Mouse (Mus musculus) E14TG2a.4 (cell line): ENCODE measurements around the gene Fubp1.

Experiments used
- H3K27me3 ChIP-seq: 2 replicates; pipeline ENCODE4 v1.6.1; 2014; ENCODE audit warnings: low read length, control low read depth; ENCODE audit not compliant: insufficient read depth
- H3K36me3 ChIP-seq: 2 replicates; pipeline ENCODE4 v1.6.1; 2014; ENCODE audit warnings: low read length, control low read depth; ENCODE audit not compliant: insufficient read depth
- H3K4me1 ChIP-seq: replicated peaks from 2 replicates; pipeline ENCODE4 v1.6.1; 2014; ENCODE audit warnings: low read depth, low read length, control low read depth
- H3K4me3 ChIP-seq: replicated peaks from 2 replicates; pipeline ENCODE4 v1.5.1; 2014; ENCODE audit warnings: mild to moderate bottlenecking, low read length
- H3K9me3 ChIP-seq: 2 replicates; pipeline ENCODE4 v1.6.1; 2014; ENCODE audit warnings: low read length, control low read depth
- CTCF ChIP-seq: conservative IDR thresholded peaks from 2 replicates; pipeline ENCODE4 v1.5.1; 2014; ENCODE audit warnings: low read length
- NANOG ChIP-seq: IDR thresholded peaks from 2 replicates; pipeline ENCODE4 v1.6.1; 2014; ENCODE audit warnings: borderline replicate concordance, low read length, mixed read lengths
- POU5F1 ChIP-seq: IDR thresholded peaks from 2 replicates; pipeline ENCODE4 v1.6.1; 2014; ENCODE audit warnings: low read length, borderline replicate concordance

Fubp1 gene

DNA sequence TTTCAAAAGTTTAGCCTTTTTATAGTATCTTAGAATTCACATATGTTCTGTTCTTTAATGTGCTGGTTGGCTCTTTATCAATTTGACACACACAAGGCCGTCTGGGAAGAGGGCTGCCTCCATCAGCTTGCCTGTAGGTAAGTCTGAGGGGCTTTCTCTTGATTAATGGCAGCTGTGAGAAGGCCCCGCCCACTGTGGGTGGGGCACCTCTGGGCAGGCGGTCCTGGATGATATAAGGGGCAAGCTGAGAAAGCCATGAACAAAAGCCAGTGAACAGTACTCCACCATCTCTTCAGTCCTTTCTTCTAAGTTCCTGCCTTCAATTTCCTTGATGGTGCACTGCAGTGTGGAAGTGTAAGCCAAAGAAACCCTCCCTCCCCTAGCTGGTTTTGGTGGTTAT is 71.9 kb downstream of the Fubp1 start:
- Histone ChIP-seq H3K27me3 (no peaks in the 10 kb centered on the region), H3K4me1 (0 out of 2 replicates have a peak, but pooled peaks cover 2% of the 10 kb centered on the region), H3K9me3 (no peaks in the 10 kb centered on the region), H3K36me3 (peaks cover 67% of the 10 kb centered on the region), H3K4me3 (no peak overlapping the region)
- TF ChIP-seq POU5F1 (no peak), CTCF (no peak)

DNA sequence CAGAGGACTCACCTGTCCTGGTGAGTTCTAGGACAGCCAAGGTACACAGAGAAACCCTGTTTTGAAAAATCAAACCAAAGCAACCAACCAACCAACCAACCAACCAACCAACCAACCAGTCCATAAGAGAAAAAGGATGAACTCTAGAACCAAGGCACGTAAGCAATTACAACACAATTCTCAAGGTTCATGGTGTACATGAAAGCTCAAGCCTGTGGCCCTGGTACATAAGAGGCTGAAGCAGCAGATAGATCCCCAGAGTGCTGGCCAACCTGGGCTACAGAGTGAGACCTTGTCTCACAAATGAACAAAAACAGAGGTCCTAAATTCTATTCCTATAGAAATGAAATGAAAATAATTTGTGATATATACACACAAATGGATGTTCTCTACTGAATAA is 74.1 kb downstream of the Fubp1 start:
- H3K36me3 ChIP-seq: peaks cover 78% of the 10 kb centered on the region
- H3K4me3 ChIP-seq: no peak overlapping the region
- H3K27me3 ChIP-seq: no peaks in the 10 kb centered on the region
- H3K9me3 ChIP-seq: no peaks in the 10 kb centered on the region
- H3K4me1 ChIP-seq: peaks cover 11% of the 10 kb centered on the region; the same call in 1 of the 2 replicates
- no peak for TF ChIP-seq POU5F1
- TF ChIP-seq NANOG: no peak
- no peak for TF ChIP-seq CTCF

DNA sequence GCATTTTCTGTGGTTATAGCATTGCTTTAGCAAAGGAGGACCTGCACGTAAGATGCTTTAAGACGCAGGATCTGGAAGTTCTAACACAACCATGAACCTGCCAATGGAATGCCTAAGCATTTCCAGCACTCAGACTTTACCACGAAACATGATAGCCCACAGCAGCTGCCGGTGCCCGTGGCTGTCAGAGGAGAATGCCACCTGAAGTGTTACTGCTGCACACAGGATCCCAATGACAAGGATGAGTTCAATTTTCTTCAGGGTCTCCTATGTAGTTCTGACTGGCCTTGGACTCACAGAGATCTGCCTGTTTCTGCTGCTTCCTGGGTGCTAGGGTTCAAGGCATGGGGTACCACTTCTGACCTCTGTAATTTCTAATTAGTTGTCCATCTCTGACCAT is 74.5 kb downstream of the Fubp1 start:
- no peaks in the 10 kb centered on the region for H3K9me3 ChIP-seq
- no peak for TF ChIP-seq NANOG
- no peak for TF ChIP-seq CTCF
- no peak for TF ChIP-seq POU5F1
- H3K36me3 ChIP-seq: peaks cover 79% of the 10 kb centered on the region
- no peak overlapping the region for H3K4me3 ChIP-seq
- peaks cover 11% of the 10 kb centered on the region; the same call in 1 of the 2 replicates for H3K4me1 ChIP-seq
- no peaks in the 10 kb centered on the region for H3K27me3 ChIP-seq
